Mouse (Mus musculus): ENCODE data around the gene Kif23.

The Kif23 gene

DNA sequence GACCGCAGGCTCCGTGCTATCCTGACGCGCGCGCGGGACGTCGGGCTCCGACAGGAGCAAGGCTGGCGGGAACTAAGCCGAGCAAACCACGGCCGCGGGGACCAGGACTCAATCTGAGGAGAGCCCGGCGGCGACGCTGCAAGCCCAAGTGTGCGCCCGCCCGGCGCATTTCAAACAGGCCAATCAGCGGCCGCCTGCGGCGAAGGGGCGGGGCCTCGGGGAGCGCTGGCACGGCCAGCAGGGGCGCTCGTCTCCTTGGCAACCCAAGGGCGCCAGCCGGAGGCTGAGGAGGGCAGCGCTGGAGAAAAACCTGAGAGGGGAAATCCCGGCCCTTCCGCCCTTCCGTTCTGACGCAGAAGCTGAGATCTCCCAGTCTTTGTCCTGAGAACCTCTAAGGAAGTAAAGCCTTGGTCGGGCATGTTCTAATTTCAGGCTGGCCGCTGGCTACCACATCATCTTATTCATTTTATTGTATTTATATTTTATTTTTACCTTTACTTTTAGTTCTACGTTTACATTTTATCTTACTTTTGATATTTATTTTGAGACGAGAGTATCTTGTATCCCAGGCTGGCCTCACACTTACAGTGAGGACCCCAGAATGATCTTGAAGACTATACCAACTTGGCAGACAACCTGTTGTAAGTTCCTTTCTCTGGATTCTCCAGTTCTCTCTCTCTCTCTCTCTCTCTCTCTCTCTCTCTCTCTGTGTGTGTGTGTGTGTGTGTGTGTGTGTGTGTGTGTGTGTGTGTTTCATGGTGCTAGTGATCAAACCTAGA, at the start of gene Kif23:
Gene Kif23 (minus strand): TSS at position 152 of the 779 bp plus-strand sequence.
- peak; percentile 93 for DNase-seq (ENCODE audit: low read depth, low spot score)

DNA sequence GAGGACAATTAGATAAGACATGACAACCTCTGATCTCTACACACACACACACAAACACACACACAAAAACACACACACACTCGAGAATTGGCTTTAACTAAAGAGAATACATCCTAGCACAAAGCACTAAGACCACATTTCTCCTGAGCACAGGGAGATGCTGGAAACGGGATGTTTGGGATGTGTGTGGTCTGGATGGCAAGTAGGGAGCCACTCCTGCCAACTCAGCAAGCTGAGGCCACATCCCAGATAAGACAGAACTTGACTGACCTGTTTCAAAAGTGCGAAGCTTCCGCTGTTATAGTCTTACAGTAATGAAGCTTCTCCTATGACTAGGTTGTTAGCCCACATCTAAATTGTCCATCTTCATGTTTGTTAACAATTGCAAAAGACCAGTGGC, 44.6 kb upstream of the Kif23 start:
- DNase-seq (ENCODE audit: low read depth, low spot score): no peak

DNA sequence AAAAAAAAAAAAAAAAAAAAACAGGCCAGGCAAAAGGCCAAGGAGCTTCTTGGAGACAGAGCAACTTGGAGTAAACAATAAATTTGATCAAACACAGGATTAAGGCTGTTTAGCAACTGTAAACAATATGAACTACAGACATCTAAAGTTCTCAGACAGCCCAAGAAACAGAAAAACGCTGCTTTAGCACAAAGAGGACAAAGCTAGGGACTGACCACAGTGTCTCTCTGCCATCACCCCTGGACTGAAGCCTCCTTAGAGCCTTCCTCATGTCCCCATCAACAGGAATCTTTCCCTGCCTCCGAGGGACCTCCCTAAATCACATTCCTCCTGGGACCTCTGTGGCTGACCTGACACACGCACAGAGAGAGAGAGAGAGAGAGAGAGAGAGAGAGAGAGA, 44.2 kb upstream of the Kif23 start:
- no peak for DNase-seq (ENCODE audit: low read depth, low spot score)

DNA sequence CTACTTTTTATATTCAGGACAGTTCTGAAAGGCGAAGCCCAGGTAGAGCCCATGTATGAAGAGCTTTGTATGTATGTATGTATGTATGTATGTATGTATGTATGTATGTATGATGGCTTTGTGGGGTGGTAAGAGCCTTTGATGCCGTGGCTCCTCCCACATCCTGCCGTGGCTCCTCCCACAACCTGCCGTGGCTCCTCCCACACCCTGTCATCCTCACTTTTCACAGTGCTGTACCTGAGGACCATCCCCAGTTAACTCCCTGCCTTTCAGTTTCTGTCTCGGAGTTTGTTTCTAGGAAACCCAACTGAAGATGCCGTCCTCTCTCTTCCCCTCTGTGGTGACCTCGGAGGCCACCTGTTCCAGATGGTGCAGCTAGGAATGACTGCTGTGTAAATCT, 39.5 kb upstream of the Kif23 start:
- no peak for DNase-seq (ENCODE audit: low read depth, low spot score)

DNA sequence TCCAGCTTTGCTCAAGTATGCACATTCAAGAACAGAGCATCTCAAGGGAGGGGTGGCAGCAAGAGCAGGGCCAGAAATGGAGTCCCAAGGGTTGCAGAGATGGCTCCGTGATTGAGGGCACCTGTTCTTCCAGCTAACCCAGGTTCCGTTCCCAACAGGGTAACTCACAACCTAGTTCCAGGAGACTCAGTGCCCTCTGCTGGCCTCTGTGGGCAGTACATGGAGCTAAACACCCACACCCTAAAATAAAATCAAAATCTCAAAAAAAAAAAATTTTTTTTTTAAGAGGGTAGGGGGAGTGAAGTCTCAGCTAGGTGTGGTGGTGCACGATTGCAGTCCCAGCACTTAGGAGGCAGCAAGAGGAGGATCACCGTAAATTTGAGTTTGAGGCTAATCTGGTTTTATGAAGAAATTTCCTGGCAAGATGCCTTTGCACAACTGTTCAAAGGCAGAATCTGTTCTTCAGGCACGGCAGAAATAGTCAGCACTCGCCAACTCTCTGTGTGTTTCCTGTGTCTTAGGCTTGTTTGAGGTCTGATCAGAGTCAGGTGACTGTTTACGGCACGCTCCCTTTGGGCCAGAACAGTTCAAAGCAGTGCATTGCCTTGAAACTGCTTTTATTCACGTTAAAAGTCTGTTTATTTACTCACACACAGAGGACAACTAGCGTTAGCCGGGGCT, 38.7 kb upstream of the Kif23 start:
- no peak for DNase-seq (ENCODE audit: low read depth, low spot score)

DNA sequence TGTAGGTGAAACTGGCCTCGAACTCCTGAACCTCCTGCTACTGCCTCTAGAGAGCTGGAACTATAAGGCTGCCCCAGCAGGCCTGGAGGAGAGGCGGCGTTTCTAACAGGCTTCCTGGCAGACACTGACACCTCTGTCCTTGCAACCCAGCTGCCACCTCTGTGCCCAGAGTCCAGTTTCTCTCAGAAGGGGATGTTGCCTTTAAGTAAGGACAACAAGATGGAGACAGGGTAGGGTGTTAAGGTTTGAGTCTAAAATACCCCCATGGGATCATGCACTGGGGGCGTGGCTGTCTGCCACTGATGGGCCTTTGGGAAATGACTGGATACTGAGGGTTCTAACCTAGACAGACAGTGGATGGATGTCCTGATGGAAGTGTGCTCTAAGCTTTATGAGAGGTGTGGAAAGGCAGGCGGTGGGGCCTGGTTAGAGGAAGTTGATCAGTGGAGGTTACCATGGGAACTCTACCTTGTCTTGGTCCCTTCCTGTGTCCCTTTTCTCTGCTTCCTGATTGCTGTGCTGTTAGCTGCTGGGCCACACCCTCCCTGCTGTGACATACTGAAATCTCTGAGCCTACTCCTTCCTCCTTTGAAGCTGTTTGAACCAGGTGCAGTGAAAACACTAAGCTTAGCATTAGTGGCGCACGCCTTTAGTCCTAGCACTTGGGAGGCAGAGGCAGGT, 36.5 kb upstream of the Kif23 start:
- no peak for DNase-seq (ENCODE audit: low read depth, low spot score)

DNA sequence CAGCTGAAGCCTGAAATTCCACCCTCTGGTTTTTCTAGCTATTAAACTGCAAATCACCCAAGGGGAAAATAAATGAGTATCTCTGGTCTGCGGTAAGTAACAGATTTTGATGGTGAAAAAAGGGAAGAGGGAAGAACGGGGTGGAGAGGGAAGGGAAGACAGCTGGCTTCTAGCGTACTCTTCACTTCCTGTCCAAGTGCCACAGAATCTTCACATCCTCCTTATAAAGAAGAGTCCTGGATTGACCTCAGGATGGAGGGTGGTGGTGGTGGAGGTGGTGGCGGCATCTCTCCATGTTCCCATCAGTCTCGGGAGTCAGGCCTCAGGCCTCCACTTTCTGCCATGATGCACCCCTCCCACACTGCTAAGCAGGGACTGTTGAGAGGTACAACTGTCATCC, 35.3 kb upstream of the Kif23 start:
- DNase-seq (ENCODE audit: low read depth, low spot score): no peak

DNA sequence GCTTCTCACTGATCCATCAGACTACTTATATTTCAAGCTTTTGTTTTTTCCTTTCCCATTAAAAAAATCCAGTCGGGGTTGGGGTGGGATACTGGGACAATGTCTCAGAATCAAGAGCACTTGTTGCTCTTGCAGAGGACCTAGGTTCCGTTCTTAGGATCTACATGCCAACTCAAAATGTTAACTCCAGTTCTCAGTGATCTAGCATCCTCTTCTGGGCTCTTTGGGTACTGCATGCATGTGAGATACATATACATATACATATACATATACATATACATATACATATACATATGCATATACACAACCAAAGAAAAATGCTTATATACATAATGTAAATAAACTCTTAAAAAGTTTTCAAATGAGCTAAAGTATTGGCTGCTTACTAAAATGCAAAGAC, 33.4 kb upstream of the Kif23 start:
- no peak for DNase-seq (ENCODE audit: low read depth, low spot score)

DNA sequence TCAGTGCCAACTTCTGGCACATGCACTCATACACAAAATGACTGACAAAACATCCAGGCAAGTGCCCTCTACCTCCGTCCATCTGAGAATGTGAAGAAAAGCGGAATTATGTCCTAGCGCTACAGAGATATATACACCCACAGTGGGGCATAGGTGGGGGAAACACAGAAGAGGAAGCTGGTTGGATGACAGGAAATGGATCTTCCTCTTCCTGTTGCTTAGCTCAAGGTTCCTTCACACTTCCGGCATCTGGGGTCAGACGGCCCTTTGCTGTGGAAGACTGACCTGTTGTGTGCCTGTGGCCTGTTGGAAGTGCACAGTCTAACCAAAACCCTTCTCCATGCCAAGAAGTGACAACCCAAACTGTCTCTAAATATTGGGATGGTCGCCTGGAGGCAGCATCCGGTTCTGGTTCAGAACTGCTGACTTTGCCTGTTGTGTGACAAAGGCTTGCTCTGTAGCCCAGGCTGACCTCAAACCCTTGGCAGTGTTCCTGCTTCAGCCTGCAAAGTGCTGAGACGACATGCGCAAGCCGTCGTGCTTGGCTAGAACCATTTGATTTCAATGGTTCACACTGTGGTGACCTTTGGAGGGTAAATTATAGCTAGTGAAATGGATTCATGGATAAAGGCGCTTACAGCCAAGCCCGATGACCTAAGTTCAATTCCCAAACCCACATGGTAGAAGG, 30.8 kb upstream of the Kif23 start:
- no peak for DNase-seq (ENCODE audit: low read depth, low spot score)

DNA sequence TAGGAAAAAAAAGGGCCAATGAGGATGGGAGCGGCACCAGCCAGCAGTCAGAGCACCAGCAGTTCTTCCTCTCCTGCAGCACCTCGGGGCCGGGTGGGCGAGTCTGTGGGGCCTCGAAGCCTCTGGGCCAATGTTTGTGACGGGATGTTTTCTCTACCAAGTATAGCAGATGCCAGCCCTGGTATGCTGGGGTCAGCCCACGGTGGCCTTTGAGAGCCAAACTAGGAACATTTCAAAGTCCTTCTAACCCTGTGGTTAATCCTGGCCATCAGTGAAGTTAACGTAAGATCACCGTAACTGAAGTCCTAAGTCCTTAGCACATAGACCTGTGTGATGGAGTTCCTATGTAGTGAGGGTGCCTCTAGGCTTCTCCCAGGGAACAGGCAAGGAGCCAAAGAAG, 25.5 kb upstream of the Kif23 start:
- DNase-seq (ENCODE audit: low read depth, low spot score): no peak

DNA sequence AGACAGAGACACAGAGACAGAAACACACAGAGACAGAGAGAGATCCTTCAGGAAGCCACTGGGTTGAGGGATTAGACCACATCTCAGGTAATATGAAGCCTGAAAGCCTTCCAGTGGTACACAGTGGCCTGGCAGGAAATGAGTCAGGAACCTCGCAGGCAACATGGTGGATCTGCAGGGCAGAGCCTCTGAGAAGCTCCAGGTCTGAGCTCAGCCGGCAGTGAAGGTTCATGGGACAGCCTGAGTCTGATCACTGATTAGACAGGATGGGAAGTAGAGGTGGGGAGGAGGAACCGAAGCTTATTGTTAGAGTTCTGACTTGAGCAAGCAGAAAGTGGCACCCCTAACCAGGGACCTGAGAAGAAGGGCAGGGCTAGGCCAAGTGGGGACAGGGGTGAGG, 24.5 kb upstream of the Kif23 start:
- DNase-seq (ENCODE audit: low read depth, low spot score): no peak

DNA sequence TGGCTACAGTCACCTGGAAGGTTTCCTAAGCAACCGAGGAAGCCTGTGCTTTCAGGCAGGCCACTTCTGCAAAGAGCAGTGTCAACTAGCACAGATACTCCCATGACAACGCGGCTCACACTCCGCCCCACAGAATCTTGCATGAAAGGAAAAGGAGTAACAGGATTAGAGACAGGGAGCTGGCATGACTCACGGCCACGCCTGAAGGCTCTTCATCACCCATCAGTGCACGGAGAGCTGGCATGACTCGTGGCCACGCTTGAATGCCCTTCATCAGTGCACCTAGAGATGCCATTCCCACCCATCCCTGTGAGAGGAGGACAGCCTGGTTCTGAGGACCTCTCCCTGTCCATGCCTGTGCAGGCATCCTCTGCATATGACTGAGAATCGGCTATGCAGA, 20.8 kb upstream of the Kif23 start:
- no peak for DNase-seq (ENCODE audit: low read depth, low spot score)

DNA sequence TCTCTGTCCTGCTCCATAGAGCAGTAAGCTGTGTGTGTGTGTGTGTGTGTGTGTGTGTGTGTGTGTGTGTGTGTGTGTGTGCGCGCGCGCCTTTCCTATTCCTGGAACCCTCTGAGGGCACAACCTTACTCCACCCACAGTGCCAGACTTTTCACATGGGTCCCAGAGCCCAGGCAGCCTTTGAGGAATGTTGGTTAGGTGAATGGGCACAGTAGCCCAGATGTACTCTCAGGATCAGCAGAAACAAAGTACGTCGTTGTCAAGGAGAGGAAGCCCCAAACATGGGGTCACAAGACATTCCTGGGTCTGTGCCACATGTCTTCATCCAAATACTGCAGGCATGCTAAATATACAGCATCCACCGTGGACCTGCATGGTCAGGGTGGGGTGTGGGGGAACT, 19.4 kb upstream of the Kif23 start:
- no peak for DNase-seq (ENCODE audit: low read depth, low spot score)

DNA sequence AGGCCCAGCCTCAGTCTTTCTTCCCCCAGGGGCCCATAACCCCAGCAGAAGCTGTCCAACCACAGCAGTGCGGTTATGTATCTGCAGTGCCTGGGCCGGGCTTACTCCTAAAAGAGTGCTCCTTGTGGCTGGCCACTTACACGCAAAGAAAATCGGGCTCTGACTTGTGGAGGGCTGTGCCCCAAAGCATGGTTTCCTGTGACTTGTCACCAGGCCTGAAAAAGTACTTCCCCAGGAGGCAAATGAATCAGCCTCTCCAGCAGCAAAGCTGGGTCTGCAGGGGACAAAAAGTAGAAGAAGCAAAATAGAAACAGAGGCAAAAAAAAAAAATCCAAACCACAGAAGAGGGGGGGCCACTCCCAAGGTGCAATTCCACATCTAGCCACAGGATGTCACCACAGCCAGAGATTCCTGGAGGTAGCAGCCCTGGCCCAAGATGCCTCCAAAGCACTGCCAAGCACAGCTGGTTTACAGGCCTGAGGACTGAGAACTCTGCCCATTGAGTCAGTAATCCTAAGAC, 18.9 kb upstream of the Kif23 start:
- DNase-seq (ENCODE audit: low read depth, low spot score): peak; percentile 59

DNA sequence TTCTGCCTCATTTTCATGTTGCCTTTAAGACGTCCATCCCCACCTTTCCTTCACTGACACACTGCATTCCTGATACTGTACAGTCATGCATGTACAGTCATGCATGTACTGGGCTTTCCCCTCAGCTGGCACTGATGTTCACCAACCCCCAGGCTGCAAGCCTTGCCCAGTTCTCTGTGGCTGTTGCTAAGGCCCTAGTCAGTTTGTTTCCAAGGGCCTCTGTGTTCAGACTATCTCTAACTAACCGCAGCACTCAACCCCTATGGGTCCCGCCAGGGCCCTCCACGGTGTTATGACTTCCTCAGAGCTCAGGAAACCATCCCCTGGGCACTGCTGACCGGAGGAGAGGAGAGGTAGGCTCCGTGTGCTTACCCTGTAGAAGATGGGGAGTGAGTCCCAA, 16.8 kb upstream of the Kif23 start:
- DNase-seq (ENCODE audit: low read depth, low spot score): no peak

DNA sequence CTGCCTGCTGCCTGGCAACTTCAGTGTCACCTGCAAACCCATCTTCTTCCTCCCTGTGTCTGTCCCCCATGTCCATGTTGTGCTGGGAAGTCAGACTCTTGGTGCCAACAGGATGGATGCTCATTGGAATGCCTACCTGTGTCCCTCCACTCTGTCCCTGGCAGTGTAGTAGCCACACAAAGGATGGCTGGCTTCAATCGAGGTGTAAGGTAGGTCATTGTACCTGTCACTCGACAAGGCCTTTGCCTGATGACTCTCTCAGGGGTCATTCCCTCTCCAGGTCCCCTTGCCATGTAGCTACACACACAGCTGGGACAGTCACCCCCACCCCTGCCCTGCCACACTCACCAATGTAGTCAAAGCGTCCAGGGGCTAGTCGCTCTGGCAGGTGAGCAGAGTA, 14.6 kb upstream of the Kif23 start:
- DNase-seq (ENCODE audit: low read depth, low spot score): no peak

DNA sequence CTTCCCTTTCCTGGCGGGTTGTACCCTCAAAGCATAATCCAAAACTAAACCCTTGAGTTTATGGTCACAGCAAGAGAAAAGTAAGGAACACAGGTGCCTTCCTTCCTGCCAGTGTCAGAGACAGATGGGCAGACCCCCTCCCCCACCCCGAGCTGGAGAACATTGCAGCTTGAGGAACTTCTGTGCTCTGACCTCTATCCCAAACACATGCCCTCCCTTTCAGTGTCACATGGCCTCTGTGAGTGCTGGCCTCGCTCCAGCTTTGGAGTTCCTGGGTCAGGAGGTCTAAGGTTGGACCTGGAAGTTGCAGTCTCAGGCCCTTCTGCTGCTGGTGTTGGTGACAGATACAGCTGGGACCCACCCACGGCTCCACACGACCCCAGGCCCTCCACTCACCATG, 14.2 kb upstream of the Kif23 start:
- no peak for DNase-seq (ENCODE audit: low read depth, low spot score)

DNA sequence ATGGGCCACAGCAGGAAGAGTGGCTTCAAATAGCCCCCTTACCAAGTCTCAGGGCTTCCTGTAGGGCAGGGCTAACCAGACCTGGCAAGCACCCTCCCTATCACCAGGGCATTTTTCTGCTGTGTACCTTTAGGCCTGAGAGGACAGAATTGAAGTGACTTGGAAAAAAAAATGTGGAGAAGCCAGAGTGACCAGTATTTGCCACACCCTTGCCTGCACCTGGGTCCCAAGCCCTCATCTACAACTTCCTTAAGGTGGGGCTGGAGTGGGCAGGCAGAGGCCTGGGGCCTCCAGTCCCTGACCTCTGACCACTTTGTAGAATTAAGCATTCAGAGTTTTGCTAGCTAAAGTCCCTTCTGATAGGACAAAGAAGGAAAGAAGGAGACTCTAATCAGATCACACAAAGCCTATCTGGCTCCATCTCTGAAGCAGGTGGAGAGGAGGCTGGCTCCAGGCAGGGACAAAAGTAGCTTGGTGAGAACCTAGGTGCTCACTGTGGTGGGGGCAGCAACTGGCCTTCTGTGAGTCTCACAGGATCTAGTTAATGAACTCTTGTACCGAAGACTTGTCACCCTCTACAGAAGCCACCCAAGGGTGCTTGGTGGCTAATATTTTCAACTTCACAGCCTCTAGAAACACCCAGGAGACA, 13.5 kb upstream of the Kif23 start:
- DNase-seq (ENCODE audit: low read depth, low spot score): no peak

DNA sequence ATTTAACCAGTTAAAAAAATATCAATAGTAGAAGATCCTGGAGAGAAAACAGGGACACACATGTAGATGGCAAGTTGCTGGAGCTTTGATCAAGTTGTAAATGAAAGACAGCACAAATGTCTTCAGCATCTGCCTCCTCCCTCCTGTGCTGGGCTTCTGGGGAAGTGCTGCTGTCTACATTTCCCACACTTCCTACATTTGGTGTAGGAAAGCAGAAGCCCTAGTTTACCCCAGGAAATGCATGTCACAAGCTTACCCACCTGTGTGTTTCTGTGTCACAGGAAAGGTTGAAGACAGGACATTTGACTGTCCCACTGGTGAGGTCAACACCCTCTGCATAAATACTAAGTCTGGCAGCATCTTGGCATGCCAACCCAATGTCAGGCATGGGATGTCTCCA, 8.1 kb upstream of the Kif23 start:
- no peak for DNase-seq (ENCODE audit: low read depth, low spot score)

DNA sequence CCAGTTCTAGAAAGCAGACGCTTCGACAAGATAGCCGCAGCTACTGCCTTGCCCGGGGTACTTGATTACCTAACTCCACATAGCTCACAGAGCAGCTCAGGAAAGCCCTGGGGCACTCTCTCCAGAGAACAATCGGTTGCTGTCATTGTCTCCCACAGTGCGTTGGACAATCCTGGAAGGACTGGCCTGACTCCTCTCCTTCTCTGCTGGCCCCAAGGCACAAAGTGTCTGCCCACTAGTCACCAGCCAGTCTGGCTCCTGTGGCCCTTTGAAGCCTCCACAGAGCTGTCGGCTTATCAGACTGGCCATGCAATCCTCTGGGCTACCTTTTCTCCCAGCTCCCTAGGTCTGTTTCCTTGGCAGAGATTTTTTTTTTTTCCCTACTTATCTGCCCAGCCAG, 5.7 kb upstream of the Kif23 start:
- DNase-seq (ENCODE audit: low read depth, low spot score): no peak

All from retina, postnatal 7 days (tissue).